Mouse (Mus musculus): ENCODE measurements around the gene Myo18b.

GRCm38 (mm10) chr5:112945925-112946324, 49.8 kb upstream of the Myo18b start:
- TF ChIP-seq CTCF (IDR thresholded peaks at IDR 0.05; ENCODE audit: extremely low read depth, insufficient read length, insufficient replicate concordance, low read depth, low read length) (no peak), POLR2A (IDR thresholded peaks at IDR 0.05; ENCODE audit: low read depth, low read length) (no peak)
